Mouse (Mus musculus): ENCODE data around the gene Ndnf. TPM values are rescaled to one million over a fixed set of nuclear protein-coding genes. Genes with fewer than 3 reads are reported as not detected.

Gene Ndnf
- not detected in 2 replicates for polyA plus RNA-seq (2012)

DNA sequence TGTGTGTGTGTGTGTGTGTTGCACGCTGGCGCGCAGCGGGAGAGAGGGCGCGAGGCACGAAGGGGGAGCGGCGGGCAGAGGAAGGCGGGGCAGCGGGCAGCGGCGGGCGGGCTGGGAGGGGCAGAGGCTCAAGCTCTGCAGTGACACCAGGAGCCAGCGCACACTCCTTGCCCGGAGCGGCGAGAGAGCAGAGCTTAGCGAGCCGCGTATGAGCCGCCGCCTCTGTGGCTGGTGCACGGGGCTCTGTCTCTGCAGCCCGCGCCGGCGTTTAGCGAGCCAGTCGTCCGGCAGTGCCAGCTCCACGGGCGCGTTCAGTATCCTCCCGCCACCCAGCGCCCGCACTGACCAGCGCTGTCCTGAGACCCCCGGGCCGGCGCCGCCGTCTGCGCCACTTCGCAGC is at the start of gene Ndnf:
Gene Ndnf, plus strand, starts transcription at position 140 of the 400 bp plus-strand sequence.
- TF ChIP-seq GATA1 (IDR thresholded peaks at IDR 0.05; ENCODE audit: low read length): no peak

DNA sequence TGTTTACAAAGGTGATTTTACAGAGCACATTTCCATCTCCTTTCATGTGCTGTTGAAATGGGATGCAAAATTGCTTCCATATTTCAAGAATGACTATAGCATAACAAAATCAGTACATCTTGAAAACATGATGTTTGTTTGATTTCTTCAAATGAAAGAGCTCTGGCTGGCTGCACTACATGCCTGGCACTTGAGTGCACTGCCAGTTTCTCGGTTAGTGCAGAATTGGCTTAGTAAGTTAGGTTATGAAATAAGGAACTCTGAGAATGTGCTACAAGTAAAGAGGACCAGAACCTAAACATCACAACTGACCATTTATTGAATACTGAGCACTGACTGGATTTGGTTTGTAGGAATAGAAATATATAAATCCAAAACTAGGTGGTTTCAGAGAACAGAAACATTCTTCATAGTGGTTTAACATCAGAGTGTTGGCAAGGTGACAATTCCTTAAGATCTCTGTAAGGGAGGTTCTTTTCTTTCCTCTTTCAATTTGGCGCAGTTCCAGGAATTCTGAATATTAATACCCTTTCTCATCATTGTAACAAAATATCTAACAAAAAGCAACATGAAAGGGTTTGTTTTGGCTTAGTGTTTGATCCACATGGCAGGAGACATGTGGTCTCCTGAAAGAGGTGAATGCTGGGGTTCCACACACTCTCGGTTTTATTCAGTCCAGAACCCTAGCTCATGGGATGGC is 48.2 kb upstream of the Ndnf start:
- TF ChIP-seq GATA1 (IDR thresholded peaks at IDR 0.05; ENCODE audit: low read length): no peak

DNA sequence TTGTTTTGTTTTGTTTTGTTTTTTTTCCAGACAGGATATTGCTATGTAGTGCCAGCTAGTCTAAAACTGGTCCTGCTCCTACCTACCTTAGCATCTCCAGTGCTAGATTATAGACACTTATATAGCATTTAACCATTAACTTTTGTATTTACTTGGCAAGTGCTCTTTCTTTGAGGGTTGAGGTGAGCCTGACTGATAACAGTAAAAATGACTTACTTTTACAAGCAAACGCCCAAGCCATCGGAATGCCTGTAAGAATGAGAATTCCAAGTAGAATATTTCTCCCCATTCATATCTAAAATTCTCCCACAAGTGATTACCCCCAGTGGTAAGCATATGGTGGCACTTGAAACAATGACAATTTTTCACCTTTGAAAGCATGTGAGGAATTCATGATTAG is 40.8 kb upstream of the Ndnf start:
- TF ChIP-seq GATA1 (IDR thresholded peaks at IDR 0.05; ENCODE audit: low read length): no peak

DNA sequence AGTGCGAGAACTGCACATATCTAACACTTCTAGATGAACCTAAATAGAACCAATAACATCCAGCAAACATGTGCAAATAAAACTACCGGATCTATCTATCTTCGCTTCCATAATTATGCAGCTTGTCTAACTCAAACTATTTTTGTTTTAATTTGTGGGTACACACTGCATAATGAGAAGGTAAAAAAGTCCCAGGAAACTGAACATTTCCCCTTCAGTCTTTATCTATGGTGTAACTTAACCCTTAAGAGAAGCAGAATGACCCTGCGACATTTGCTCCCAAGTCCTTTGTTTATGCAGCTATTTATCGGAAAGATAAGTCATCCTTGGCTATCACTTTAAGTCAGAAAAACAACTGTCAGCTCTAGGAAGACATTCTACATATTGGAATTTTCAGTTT is 39.2 kb upstream of the Ndnf start:
- no peak for TF ChIP-seq GATA1 (IDR thresholded peaks at IDR 0.05; ENCODE audit: low read length)

- TF ChIP-seq GATA1 (IDR thresholded peaks at IDR 0.05; ENCODE audit: low read length): no peak
Observed at GRCm38 (mm10) chr6:65642431-65642830, 29.0 kb upstream of the Ndnf start.

GRCm38 (mm10) chr6:65644110-65644509 is 27.3 kb upstream of the Ndnf start:
- TF ChIP-seq GATA1 (IDR thresholded peaks at IDR 0.05; ENCODE audit: low read length): no peak

- no peak for TF ChIP-seq GATA1 (IDR thresholded peaks at IDR 0.05; ENCODE audit: low read length)
Observed at GRCm38 (mm10) chr6:65646408-65646807, 25.0 kb upstream of the Ndnf start.

- TF ChIP-seq GATA1 (IDR thresholded peaks at IDR 0.05; ENCODE audit: low read length): no peak
Observed at GRCm38 (mm10) chr6:65647731-65648130, 23.7 kb upstream of the Ndnf start.

GRCm38 (mm10) chr6:65651376-65651775 is 20.0 kb upstream of the Ndnf start:
- no peak for TF ChIP-seq GATA1 (IDR thresholded peaks at IDR 0.05; ENCODE audit: low read length)

- no peak for TF ChIP-seq GATA1 (IDR thresholded peaks at IDR 0.05; ENCODE audit: low read length)
Observed at GRCm38 (mm10) chr6:65661272-65661671, 10.1 kb upstream of the Ndnf start.

DNA sequence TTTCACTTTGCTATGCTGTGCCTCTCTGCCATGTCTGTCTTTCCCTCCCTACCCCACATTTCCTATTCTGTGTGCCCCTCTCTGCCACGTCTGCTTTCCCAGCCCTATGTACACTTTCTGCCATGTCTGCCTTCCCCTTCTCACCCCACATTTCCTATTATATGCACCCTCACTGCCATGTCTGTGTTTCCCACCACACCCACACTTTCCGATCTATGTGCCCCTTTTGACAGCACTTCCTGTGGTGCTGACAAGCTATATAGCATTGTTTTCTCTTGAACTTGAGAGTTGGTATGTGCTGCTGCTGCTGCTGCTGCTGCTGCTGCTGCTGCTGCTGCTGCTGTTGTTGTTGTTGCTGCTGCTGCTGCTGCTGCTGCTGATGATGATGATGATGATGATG is 9.3 kb upstream of the Ndnf start:
- TF ChIP-seq GATA1 (IDR thresholded peaks at IDR 0.05; ENCODE audit: low read length): no peak

- no peak for TF ChIP-seq GATA1 (IDR thresholded peaks at IDR 0.05; ENCODE audit: low read length)
Observed at GRCm38 (mm10) chr6:65663990-65664389, 7.4 kb upstream of the Ndnf start.

- no peak for TF ChIP-seq GATA1 (IDR thresholded peaks at IDR 0.05; ENCODE audit: low read length)
Observed at GRCm38 (mm10) chr6:65666295-65666694, 5.1 kb upstream of the Ndnf start.

DNA sequence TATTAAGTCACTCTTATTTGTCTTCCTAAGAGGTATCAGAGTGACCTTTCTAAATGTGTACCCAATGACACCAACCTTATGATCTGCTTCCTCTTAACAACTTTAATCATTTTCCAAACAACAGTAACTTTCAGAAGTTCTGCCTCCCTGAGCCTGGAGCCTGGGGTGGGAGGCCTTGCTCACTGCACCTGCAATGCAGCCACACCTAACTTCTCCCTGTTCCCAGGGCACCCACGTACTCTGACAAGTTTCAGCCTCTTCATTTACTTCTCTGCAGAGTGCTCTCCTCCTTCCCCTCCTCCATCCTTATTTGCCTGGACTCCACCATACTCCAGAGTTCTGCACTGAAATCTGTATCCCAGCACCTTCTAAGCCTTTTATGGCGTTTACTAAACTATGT is 1.4 kb upstream of the Ndnf start:
- no peak for TF ChIP-seq GATA1 (IDR thresholded peaks at IDR 0.05; ENCODE audit: low read length)

DNA sequence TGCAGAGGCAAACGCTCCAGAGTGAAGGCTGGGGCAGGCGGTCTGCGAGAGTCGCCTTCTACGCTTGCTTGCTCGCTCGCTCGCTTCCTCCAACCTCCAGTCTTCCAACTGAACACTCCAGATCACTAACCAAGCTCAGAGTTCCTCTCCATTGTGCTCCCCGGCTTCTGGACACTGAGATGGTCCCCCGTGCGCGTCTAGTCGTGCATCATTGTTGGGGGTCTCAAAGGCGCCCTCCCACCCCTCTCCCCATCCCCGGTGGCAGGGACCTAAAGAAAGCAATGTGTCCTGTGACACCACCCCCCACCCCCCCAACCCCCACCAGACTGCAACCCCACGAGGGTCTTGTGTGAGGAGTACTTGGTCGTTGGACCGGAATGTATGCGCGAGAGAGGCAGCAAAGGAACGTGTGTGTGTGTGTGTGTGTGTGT is 394 bp upstream of the Ndnf start:
- no peak for TF ChIP-seq GATA1 (IDR thresholded peaks at IDR 0.05; ENCODE audit: low read length)

DNA sequence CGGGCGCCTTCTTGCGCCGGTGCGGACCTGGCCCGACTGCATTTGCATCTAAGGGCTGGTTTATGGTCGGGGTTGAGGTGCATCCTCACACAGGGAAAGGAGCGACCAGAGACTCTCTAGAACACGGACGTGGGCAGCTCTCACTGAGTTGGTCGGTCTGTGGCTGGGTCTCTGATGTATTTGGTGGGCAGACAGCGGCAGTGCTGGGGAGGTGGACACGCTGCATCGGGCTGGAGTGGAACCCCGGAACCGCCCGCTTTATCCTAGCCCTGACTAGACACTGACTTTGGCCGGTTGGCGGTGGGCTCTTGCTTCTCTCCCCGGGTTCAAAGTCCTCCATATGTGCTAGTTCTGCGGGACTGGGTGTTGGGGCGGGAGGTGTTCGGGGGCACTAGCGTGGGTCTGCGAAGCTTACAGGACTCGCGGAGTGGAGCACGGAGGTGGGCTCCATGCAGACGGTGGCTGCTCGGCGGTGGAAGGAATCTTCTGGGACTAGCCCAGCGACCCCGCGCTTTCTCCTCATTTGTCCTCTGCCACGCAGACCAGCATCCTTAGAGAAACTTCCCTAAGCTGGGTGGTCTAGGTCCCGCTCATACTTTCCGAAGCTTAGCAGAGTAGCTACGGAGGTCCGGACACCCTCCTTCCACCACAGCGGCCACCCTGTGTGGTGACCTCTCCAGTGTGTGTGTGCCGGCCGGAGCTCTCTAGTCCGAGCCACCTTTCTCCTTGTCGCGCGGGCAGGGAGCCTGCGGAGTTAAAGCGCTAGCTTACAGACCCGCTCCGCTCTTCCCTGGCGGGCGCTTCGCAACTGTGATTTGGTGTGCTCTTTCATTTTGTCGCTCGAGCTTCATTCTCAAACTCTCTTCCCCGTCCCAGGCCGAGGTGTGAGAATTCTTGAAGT is 991 bp downstream of the Ndnf start:
- no peak for TF ChIP-seq GATA1 (IDR thresholded peaks at IDR 0.05; ENCODE audit: low read length)

DNA sequence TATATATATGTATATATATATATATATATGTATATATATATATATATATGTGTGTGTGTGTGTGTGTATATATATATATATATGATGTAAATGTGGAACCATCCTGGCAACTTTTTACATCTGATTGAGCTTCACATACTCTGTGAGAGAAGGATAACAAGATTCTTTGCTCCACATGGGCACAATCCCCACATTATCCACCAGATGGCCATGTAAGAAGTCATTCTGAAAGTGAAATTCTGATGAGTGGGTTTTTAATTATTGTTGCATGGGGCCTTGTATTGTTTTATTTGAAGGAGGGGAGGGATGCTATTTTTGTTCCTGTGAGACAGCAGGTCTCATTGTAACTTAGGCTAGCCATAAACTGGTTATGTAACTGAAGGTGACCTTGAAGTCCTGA is 22.5 kb downstream of the Ndnf start:
- TF ChIP-seq GATA1 (IDR thresholded peaks at IDR 0.05; ENCODE audit: low read length): no peak

Data from G1E-ER4 (cell line).